Mouse (Mus musculus) cerebellum, adult 11 months (tissue): ENCODE measurements around the gene Dph2.

ENCODE experiments used
- DNase-seq: peaks from one replicate; pipeline ENCODE4 v3.0.0; 2022

Dph2 gene

GRCm38 (mm10) chr4:117908834-117909453 lies 17.1 kb upstream of the Dph2 start:
- no peak for DNase-seq

- no peak for DNase-seq
Observed at GRCm38 (mm10) chr4:117906196-117906595, 14.4 kb upstream of the Dph2 start.

- no peak for DNase-seq
Observed at GRCm38 (mm10) chr4:117904761-117905160, 12.9 kb upstream of the Dph2 start.

- DNase-seq: no peak
Observed at GRCm38 (mm10) chr4:117904094-117904493, 12.3 kb upstream of the Dph2 start.

GRCm38 (mm10) chr4:117898111-117898510 lies 6.3 kb upstream of the Dph2 start:
- DNase-seq: no peak

- peak; percentile 68 for DNase-seq
Observed at GRCm38 (mm10) chr4:117896031-117896430, 4.2 kb upstream of the Dph2 start.

GRCm38 (mm10) chr4:117895339-117895738 lies 3.5 kb upstream of the Dph2 start:
- no peak for DNase-seq

GRCm38 (mm10) chr4:117894601-117895000 lies 2.8 kb upstream of the Dph2 start:
- no peak for DNase-seq

GRCm38 (mm10) chr4:117893376-117893775 lies 1.5 kb upstream of the Dph2 start:
- DNase-seq: no peak

- DNase-seq: no peak
Observed at GRCm38 (mm10) chr4:117890750-117891149, 1.1 kb downstream of the Dph2 start.

- no peak for DNase-seq
Observed at GRCm38 (mm10) chr4:117890031-117890430, 1.8 kb downstream of the Dph2 start.

- no peak for DNase-seq
Observed at GRCm38 (mm10) chr4:117889471-117889870, 2.4 kb downstream of the Dph2 start.

- DNase-seq: no peak
Observed at GRCm38 (mm10) chr4:117887920-117888319, 3.9 kb downstream of the Dph2 start.

- peak; percentile 94 for DNase-seq
Observed at GRCm38 (mm10) chr4:117887133-117887532, 4.7 kb downstream of the Dph2 start, which contains the start of gene Atp6v0b. Gene Atp6v0b (minus strand): TSS chr4:117887333.

- DNase-seq: no peak
Observed at GRCm38 (mm10) chr4:117886644-117887043, 5.2 kb downstream of the Dph2 start.

- no peak for DNase-seq
Observed at GRCm38 (mm10) chr4:117885994-117886393, 5.8 kb downstream of the Dph2 start.

- no peak for DNase-seq
Observed at GRCm38 (mm10) chr4:117885093-117885492, 6.7 kb downstream of the Dph2 start.

GRCm38 (mm10) chr4:117884146-117884545 lies 7.7 kb downstream of the Dph2 start:
- DNase-seq: no peak

- peak; percentile 62 for DNase-seq
Observed at GRCm38 (mm10) chr4:117882701-117883691, 8.8 kb downstream of the Dph2 start, which contains the start of gene B4galt2. Gene B4galt2 (minus strand): TSS chr4:117883487.

- DNase-seq: no peak
Observed at GRCm38 (mm10) chr4:117878703-117879102, 13.1 kb downstream of the Dph2 start.

- DNase-seq: no peak
Observed at GRCm38 (mm10) chr4:117878301-117878700, 13.5 kb downstream of the Dph2 start.

GRCm38 (mm10) chr4:117873615-117874014 lies 18.2 kb downstream of the Dph2 start:
- DNase-seq: no peak

- no peak for DNase-seq
Observed at GRCm38 (mm10) chr4:117872471-117872886, 19.4 kb downstream of the Dph2 start, which contains the start of gene Ccdc24. Gene Ccdc24 (minus strand): TSS chr4:117872557.

GRCm38 (mm10) chr4:117871787-117872186 lies 20.0 kb downstream of the Dph2 start:
- DNase-seq: no peak
